Mouse (Mus musculus) heart, adult 2 months (tissue): ENCODE results near the gene Akap9. TPM values are rescaled to one million over a fixed set of nuclear protein-coding genes. Genes with fewer than 3 reads are reported as not detected.

Source experiments
- DNase-seq, 2 experiments: peaks; one replicate each; pipeline ENCODE4 v3.0.0; 2021
- H3K27ac ChIP-seq: fragments of 200-600 bp; 2 replicates; pipeline ENCODE4 v1.8.1; 2022
- H3K27me3 ChIP-seq: fragments of 200-500 bp; 2 replicates; pipeline ENCODE4 v1.6.1; 2012; ENCODE audit warnings: mild to moderate bottlenecking, low read length, inconsistent platforms, mixed read lengths; ENCODE audit not compliant: control insufficient read depth, insufficient read depth
- H3K36me3 ChIP-seq: fragments of 200-500 bp; 2 replicates; pipeline ENCODE4 v1.6.1; 2012; ENCODE audit warnings: low read length, inconsistent platforms; ENCODE audit not compliant: control insufficient read depth, insufficient read depth
- H3K4me1 ChIP-seq: fragments of 200-500 bp; 2 replicates; pipeline ENCODE4 v1.6.1; 2011; ENCODE audit warnings: low read length; ENCODE audit not compliant: control insufficient read depth, insufficient read depth
- H3K4me3 ChIP-seq: fragments of 200-600 bp; 2 replicates; pipeline ENCODE4 v1.8.1; 2022
- H3K79me2 ChIP-seq: fragments of 200-500 bp; replicated peaks from 2 replicates; pipeline ENCODE4 v1.6.1; 2012; ENCODE audit warnings: mild to moderate bottlenecking, inconsistent platforms, low read length, moderate library complexity, mixed read lengths; ENCODE audit not compliant: control insufficient read depth, insufficient read depth
- H3K9ac ChIP-seq: fragments of 200-500 bp; 2 replicates; pipeline ENCODE4 v1.6.1; 2012; ENCODE audit warnings: low read depth, mild to moderate bottlenecking, control low read depth, inconsistent platforms, low read length, mixed read lengths
- CTCF ChIP-seq: fragments of 200-600 bp; IDR thresholded peaks from 2 replicates; pipeline ENCODE4 v1.8.1; 2022; ENCODE audit warnings: antibody characterized with exemption, mild to moderate bottlenecking, moderate library complexity
- EP300 ChIP-seq: fragments of 200-500 bp; IDR thresholded peaks from 2 replicates; pipeline ENCODE4 v1.6.1; 2011; ENCODE audit warnings: low read depth, low read length, control low read depth; ENCODE audit not compliant: insufficient read depth
- POLR2A ChIP-seq: fragments of 200-500 bp; IDR thresholded peaks from 2 replicates; pipeline ENCODE4 v1.6.1; 2011; ENCODE audit warnings: mild to moderate bottlenecking, low read depth, low read length, control low read depth; ENCODE audit not compliant: insufficient read depth
- WGBS: fragments of 180-500 bp; shearing (Covaris S2); methylation state at CpG from one replicate; pipeline ENCODE4 v1.1.7; 2018; 5-methylcytosine and 5-hydroxymethylcytosine counted together
- intact Hi-C: fragments of 180-260 bp; cut with DNase I; formaldehyde crosslinking; loops from one replicate; pipeline ENCODE4 v1.15.1; 2025
- polyA plus RNA-seq: library from polyadenylated mRNA; depleted of rRNA; stranded (reverse); fragments of >200 nt; gene quantifications from 2 replicates; pipeline ENCODE4 v1.2.3, GENCODE M21; 2012; rRNA removed
- total RNA-seq, 2 experiments: library from RNA; stranded (reverse); gene quantifications; 2 replicates each; pipeline ENCODE4 v1.2.3; 2021

Akap9 gene
- total and polyA plus RNA-seq, 3 experiments, result 4.4 to 45.3 (median 37.5) TPM

DNA sequence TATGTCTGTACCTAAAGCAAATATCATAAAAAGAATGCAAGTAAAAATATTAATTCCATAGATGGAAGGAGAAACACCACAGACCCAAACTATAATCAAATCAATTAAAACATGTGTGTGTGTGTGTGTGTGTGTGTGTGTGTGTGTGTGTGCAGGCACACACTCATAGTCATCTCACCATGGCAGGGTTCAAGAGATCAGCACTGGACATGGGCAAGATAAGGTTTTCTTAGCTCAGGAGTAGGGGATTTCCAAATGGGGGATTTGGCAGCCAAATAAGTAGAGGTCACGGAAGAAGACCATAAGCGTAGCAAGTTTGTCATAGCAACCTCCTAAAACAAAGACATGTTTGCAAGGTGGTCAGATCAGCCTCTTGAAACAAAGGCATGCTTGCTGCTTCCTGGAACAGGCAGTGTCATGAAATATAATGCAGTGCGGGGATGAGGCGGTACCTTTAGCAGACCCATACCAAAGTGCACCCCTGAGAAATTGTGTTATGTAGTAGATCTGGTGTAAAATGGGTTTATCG lies 184.8 kb downstream of the Akap9 start:
- no peak overlapping the region for H3K27ac ChIP-seq
- no peaks in the 10 kb centered on the region for H3K4me1 ChIP-seq
- H3K27me3 ChIP-seq, result no peaks in the 10 kb centered on the region
- 80% methylated on average over 5 of the region's 5 CpGs for WGBS
- no peak for DNase-seq
- intact Hi-C loops, result no loop called here
- no peak overlapping the region for H3K4me3 ChIP-seq
- TF ChIP-seq EP300 (no peak), CTCF (no peak), POLR2A (no peak)
- H3K79me2 ChIP-seq, result no peaks in the 10 kb centered on the region
- no peaks in the 10 kb centered on the region for H3K36me3 ChIP-seq
- H3K9ac ChIP-seq, result no peak overlapping the region

Other genes with a start within 250 kb of the Akap9 start
- gene Ankib1, start 125.1 kb upstream of the Akap9 start, total RNA-seq, result 10 to 100 TPM; 25.2 to 28.0 TPM
- gene Ankib1, start 125.1 kb upstream of the Akap9 start, polyA plus RNA-seq, result 3.6 and 7.4 TPM in 2 replicates
- gene Krit1, start 124.9 kb upstream of the Akap9 start, total RNA-seq, result 10 to 100 TPM; 28.4 to 30.9 TPM
- gene Krit1, start 124.9 kb upstream of the Akap9 start, polyA plus RNA-seq, result 9.0 and 20.4 TPM in 2 replicates
- under 1 TPM in 1 of 2 experiments, not detected in 1; 0.07 TPM for gene Lrrd1, start 82.9 kb upstream of the Akap9 start, total RNA-seq
- 0.06 and 0.09 TPM in 2 replicates for gene Lrrd1, start 82.9 kb upstream of the Akap9 start, polyA plus RNA-seq
- 1 to 10 TPM; 2.4 to 3.7 TPM for gene Mterf1a, start 34.1 kb upstream of the Akap9 start, total RNA-seq
- gene Mterf1a, start 34.1 kb upstream of the Akap9 start, polyA plus RNA-seq, result 0.70 and 1.5 TPM in 2 replicates
- gene Cyp51, start 176.7 kb downstream of the Akap9 start, total RNA-seq, result 1 to 10 TPM; 6.2 to 6.4 TPM
- 4.6 and 5.4 TPM in 2 replicates for gene Cyp51, start 176.7 kb downstream of the Akap9 start, polyA plus RNA-seq